Mouse (Mus musculus): ENCODE results near the gene Ramp2. TPM values are rescaled to one million over a fixed set of nuclear protein-coding genes. Genes with fewer than 3 reads are reported as not detected.

Ramp2 gene
- polyA plus RNA-seq, 1 experiment from 2014 or later: 100 TPM

GRCm38 (mm10) chr11:101276319-101277070 is 30.7 kb downstream of the Ramp2 start:
- ATAC-seq: no peak
- Histone ChIP-seq H3K4me1 (ENCODE audit: control insufficient read depth, insufficient read depth, low read depth, low read length) (peaks cover 24% of the 10 kb centered on the region), H3K9ac (ENCODE audit: low read depth, low read length) (no peak overlapping the region; the same call in 1 of the 2 replicates), H3K27ac (ENCODE audit: low read depth, low read length) (no peak overlapping the region), H3K4me2 (ENCODE audit: low read length) (peak overlapping the region; percentile 33), H3K27me3 (replicated peaks; ENCODE audit: control insufficient read depth, insufficient read depth, low read length) (no peaks in the 10 kb centered on the region), H3K36me3 (ENCODE audit: control insufficient read depth, insufficient read depth, low read length) (no peaks in the 10 kb centered on the region), H3K9me3 (ENCODE audit: control insufficient read depth, low read length) (no peaks in the 10 kb centered on the region), H3K4me3 (ENCODE audit: low read length) (no peak overlapping the region)
- WGBS: 23% methylated on average over 23 of the region's 27 CpGs

GRCm38 (mm10) chr11:101277381-101278222 is 31.8 kb downstream of the Ramp2 start:
- Histone ChIP-seq H3K9me3 (ENCODE audit: control insufficient read depth, low read length) (no peaks in the 10 kb centered on the region), H3K27me3 (replicated peaks; ENCODE audit: control insufficient read depth, insufficient read depth, low read length) (no peaks in the 10 kb centered on the region), H3K4me3 (ENCODE audit: low read length) (peak overlapping the region; percentile 54), H3K36me3 (ENCODE audit: control insufficient read depth, insufficient read depth, low read length) (no peaks in the 10 kb centered on the region), H3K9ac (ENCODE audit: low read depth, low read length) (peak overlapping the region; percentile 73; the same call in 1 of the 2 replicates), H3K4me2 (ENCODE audit: low read length) (peak overlapping the region; percentile 87), H3K4me1 (ENCODE audit: control insufficient read depth, insufficient read depth, low read depth, low read length) (peaks cover 24% of the 10 kb centered on the region), H3K27ac (ENCODE audit: low read depth, low read length) (no peak overlapping the region)
- ATAC-seq: no peak
- WGBS: 69% methylated on average over 12 of the region's 12 CpGs

GRCm38 (mm10) chr11:101278223-101279192 is 32.7 kb downstream of the Ramp2 start, which contains the start of the genes Cntd1 and Coa3:
TSS of gene Cntd1 (plus strand) at chr11:101279012.
TSS of gene Coa3 (minus strand) at chr11:101279114.
- 11% methylated on average over 45 of the region's 45 CpGs for WGBS

GRCm38 (mm10) chr11:101279193-101279569 is 33.4 kb downstream of the Ramp2 start:
- Histone ChIP-seq H3K9me3 (ENCODE audit: control insufficient read depth, low read length) (no peaks in the 10 kb centered on the region), H3K4me3 (ENCODE audit: low read length) (peak overlapping the region; percentile 54), H3K27ac (ENCODE audit: low read depth, low read length) (no peak overlapping the region), H3K9ac (ENCODE audit: low read depth, low read length) (peak overlapping the region; percentile 29), H3K36me3 (ENCODE audit: control insufficient read depth, insufficient read depth, low read length) (no peaks in the 10 kb centered on the region), H3K4me1 (ENCODE audit: control insufficient read depth, insufficient read depth, low read depth, low read length) (peaks cover 24% of the 10 kb centered on the region), H3K27me3 (replicated peaks; ENCODE audit: control insufficient read depth, insufficient read depth, low read length) (no peaks in the 10 kb centered on the region), H3K4me2 (ENCODE audit: low read length) (peak overlapping the region; percentile 78)
- no peak; the same call in 1 of the 2 replicates for ATAC-seq
- WGBS: 63% methylated on average over 14 of the region's 14 CpGs

More at GRCm38 (mm10) chr11:101278223-101279192, 32.7 kb downstream of the Ramp2 start, which contains the start of the genes Cntd1 and Coa3:
- peak within 1 kb of the TSS; percentile 54 for H3K4me3 ChIP-seq (ENCODE audit: low read length)
- no peaks in the 10 kb centered on the region for H3K36me3 ChIP-seq (ENCODE audit: control insufficient read depth, insufficient read depth, low read length)
- H3K9ac ChIP-seq (ENCODE audit: low read depth, low read length): peak within 1 kb of the TSS; percentile 73
- H3K9me3 ChIP-seq (ENCODE audit: control insufficient read depth, low read length): no peaks in the 10 kb centered on the region
- ATAC-seq: peak; percentile 99
- peak within 1 kb of the TSS; percentile 87 for H3K4me2 ChIP-seq (ENCODE audit: low read length)
- H3K27me3 ChIP-seq (replicated peaks; ENCODE audit: control insufficient read depth, insufficient read depth, low read length): no peaks in the 10 kb centered on the region
- H3K4me1 ChIP-seq (ENCODE audit: control insufficient read depth, insufficient read depth, low read depth, low read length): peaks cover 24% of the 10 kb centered on the region
- H3K27ac ChIP-seq (ENCODE audit: low read depth, low read length): peak within 1 kb of the TSS; percentile 57; the same call in 1 of the 2 replicates

GRCm38 (mm10) chr11:101280837-101281236 is 35.0 kb downstream of the Ramp2 start:
- WGBS: 37% methylated on average over 7 of the region's 7 CpGs
- Histone ChIP-seq H3K9me3 (ENCODE audit: control insufficient read depth, low read length) (no peaks in the 10 kb centered on the region), H3K27me3 (replicated peaks; ENCODE audit: control insufficient read depth, insufficient read depth, low read length) (no peaks in the 10 kb centered on the region), H3K4me2 (ENCODE audit: low read length) (no peak overlapping the region), H3K9ac (ENCODE audit: low read depth, low read length) (no peak overlapping the region), H3K27ac (ENCODE audit: low read depth, low read length) (no peak overlapping the region), H3K4me3 (ENCODE audit: low read length) (no peak overlapping the region), H3K4me1 (ENCODE audit: control insufficient read depth, insufficient read depth, low read depth, low read length) (peaks cover 24% of the 10 kb centered on the region), H3K36me3 (ENCODE audit: control insufficient read depth, insufficient read depth, low read length) (no peaks in the 10 kb centered on the region)
- no peak for ATAC-seq

- H3K27ac ChIP-seq (ENCODE audit: low read depth, low read length): no peak overlapping the region
- H3K9me3 ChIP-seq (ENCODE audit: control insufficient read depth, low read length): no peaks in the 10 kb centered on the region
- H3K4me3 ChIP-seq (ENCODE audit: low read length): no peak overlapping the region
- H3K27me3 ChIP-seq (replicated peaks; ENCODE audit: control insufficient read depth, insufficient read depth, low read length): no peaks in the 10 kb centered on the region
- peaks cover 8% of the 10 kb centered on the region for H3K4me1 ChIP-seq (ENCODE audit: control insufficient read depth, insufficient read depth, low read depth, low read length)
- H3K36me3 ChIP-seq (ENCODE audit: control insufficient read depth, insufficient read depth, low read length): no peaks in the 10 kb centered on the region
- H3K9ac ChIP-seq (ENCODE audit: low read depth, low read length): no peak overlapping the region
- WGBS: 32% methylated on average over 5 of the region's 5 CpGs
- ATAC-seq: no peak
- H3K4me2 ChIP-seq (ENCODE audit: low read length): no peak overlapping the region
Measured at GRCm38 (mm10) chr11:101282896-101283295, 37.1 kb downstream of the Ramp2 start.

GRCm38 (mm10) chr11:101283805-101284204 is 38.0 kb downstream of the Ramp2 start:
- peaks cover 3% of the 10 kb centered on the region; the same call in 1 of the 2 replicates for H3K36me3 ChIP-seq (ENCODE audit: control insufficient read depth, insufficient read depth, low read length)
- WGBS: 71% methylated on average over 4 of the region's 4 CpGs
- ATAC-seq: no peak
- H3K4me2 ChIP-seq (ENCODE audit: low read length): no peak overlapping the region
- no peak overlapping the region for H3K27ac ChIP-seq (ENCODE audit: low read depth, low read length)
- H3K9me3 ChIP-seq (ENCODE audit: control insufficient read depth, low read length): no peaks in the 10 kb centered on the region
- no peak overlapping the region for H3K9ac ChIP-seq (ENCODE audit: low read depth, low read length)
- no peaks in the 10 kb centered on the region for H3K27me3 ChIP-seq (replicated peaks; ENCODE audit: control insufficient read depth, insufficient read depth, low read length)
- peaks cover 5% of the 10 kb centered on the region for H3K4me1 ChIP-seq (ENCODE audit: control insufficient read depth, insufficient read depth, low read depth, low read length)
- H3K4me3 ChIP-seq (ENCODE audit: low read length): no peak overlapping the region

GRCm38 (mm10) chr11:101287306-101287705 is 41.5 kb downstream of the Ramp2 start:
- Histone ChIP-seq H3K4me1 (ENCODE audit: control insufficient read depth, insufficient read depth, low read depth, low read length) (no peaks in the 10 kb centered on the region), H3K9ac (ENCODE audit: low read depth, low read length) (no peak overlapping the region), H3K36me3 (ENCODE audit: control insufficient read depth, insufficient read depth, low read length) (peaks cover 15% of the 10 kb centered on the region), H3K4me2 (ENCODE audit: low read length) (no peak overlapping the region), H3K27ac (ENCODE audit: low read depth, low read length) (no peak overlapping the region), H3K4me3 (ENCODE audit: low read length) (no peak overlapping the region), H3K9me3 (ENCODE audit: control insufficient read depth, low read length) (no peaks in the 10 kb centered on the region), H3K27me3 (replicated peaks; ENCODE audit: control insufficient read depth, insufficient read depth, low read length) (no peaks in the 10 kb centered on the region)
- ATAC-seq: no peak
- WGBS: 78% methylated on average over 9 of the region's 9 CpGs

Measured in hindbrain, embryonic 16.5 days (tissue).